Mouse (Mus musculus) urinary bladder, postnatal 10 days (tissue): Measurements from ENCODE around the gene Hira.
"Not testable (repeated sequence)": the region's sequence is repeated elsewhere in the genome, so short reads cannot be mapped to it uniquely, and the experiment has no call there.

Source experiments
- DNase-seq: peaks from one replicate; pipeline ENCODE4 v3.0.0; 2022; ENCODE audit warnings: low spot score

The Hira gene

DNA sequence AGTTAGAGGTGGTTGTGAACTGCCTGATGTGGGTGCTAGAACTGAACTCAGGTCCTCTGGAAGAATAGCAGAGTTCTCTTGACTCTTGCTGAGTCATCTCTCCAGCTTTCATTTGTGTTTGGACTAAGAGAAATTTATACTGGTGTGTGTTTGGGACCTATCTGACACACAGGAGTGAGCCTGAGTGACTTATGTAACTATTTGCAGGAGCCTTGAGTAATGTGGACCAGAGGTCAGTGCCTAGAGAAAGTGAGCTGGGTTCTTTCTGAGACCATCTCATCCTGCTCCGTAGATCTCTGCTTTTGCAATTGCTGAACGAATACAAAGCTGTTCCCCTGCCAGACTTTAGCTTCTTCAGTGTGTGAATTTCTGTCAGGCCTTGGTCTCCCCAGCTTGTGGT lies 44.9 kb downstream of the Hira start:
- no peak for DNase-seq

DNA sequence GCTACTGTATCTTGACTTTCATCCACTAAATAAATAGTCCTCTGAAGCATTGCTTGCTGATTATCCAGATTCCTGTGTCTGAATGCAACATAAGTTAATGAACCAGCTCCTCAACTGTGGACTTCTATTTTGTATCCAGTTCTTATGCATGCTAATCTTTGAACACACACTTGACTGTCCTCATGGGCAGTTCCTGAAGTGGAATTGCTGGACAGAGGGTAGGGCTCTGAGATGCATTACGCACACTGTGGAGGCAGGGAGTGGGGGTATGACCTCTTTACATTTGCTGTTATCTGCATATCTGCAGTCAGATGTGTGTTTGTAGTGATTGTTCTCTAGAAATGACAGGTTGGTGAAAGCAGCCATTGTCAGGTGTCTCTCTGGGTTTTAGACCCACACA lies 51.1 kb downstream of the Hira start:
- DNase-seq = no peak

DNA sequence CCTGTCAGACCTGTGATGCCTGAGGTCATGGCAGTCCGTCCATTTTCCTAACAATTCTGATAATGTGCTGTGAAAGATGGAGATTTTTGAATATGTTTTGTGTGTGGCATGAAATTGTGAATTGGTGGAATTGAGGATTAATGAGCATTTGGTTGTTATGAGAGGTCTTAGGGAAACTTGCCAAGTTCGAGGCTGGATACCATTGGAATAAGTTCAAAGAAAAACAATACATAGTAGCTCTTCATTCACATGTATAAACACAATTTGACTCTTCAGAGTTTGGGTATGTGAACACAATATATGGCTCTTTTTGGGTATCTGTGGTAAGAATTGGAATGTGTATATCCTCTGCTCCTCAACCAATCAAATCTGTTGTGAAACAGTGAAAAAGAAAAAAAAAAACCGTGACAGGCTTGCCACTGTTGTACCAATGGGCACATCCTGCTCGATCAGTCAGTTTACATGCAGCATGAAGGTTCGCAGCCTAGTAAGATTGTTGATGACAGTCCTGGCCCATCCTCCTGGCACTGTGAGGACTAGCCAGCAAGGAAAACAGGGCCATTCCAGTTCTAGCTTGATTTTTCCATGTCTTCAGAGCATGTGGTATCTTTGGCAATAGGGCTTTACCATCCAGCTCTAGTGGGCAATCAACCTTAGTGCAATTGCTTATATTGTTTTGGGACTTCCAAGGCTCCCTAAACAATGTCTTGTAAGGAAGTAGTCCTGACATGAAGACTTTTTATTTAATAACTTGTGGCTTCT lies 61.7 kb downstream of the Hira start:
- DNase-seq = no peak

DNA sequence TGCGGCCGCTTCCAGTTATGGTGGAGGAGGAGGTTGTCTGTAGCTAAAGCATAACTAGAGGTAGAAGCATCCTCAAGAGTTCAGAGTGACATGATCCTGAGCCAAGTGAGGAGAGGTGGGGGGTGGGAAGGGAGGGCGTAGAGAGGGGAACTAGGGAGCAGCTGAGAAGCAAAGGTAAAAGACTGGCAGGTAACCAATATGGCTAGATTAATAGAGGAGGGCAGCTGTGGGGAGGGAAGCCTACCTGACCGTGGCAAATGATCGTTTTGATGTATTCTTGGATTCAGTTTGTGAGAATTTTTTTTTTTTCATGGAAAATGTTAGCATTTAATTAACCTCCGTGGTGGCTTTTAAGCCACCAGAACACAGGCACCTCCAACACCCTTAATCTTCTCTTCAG lies 67.1 kb downstream of the Hira start:
- DNase-seq = no peak

DNA sequence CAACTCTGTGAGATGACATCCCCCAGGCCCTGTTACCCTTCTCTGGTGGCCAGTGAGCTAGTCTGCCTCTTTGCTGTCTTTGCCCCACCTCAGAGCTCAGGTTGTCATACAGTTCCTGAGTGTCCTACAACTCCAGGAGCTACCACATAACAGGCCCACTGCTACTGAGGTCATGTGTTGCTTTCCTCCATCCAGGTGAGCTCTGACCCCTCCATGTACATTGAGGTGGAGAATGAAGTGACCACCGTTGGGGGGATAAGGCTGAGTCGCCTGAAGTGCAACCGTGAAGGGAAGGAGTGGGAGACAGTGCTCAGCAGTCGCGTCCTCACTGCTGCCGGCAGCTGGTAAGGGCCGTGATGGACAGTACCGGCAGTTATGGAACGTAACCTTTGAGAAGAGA lies 72.1 kb downstream of the Hira start:
- no peak for DNase-seq

DNA sequence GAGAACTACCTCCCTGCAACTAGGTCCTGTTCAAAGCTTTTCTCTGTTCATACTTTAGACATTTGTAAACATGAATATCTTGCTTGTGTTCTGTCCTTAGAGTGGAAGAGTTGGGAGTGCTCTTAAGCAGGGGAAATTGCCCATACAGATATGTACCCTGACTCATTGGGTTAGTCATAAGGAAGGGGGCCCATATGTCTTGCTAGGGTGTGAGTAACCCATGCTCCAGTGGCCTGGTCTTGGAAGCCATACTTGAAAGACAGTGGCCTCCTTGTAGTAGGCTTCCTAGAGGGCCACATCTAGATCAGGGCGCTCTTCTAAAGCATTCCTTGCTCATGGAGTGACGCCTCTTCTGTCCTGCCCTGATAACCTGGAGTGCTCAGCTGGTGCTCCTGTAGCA lies 73.5 kb downstream of the Hira start:
- no peak for DNase-seq

DNA sequence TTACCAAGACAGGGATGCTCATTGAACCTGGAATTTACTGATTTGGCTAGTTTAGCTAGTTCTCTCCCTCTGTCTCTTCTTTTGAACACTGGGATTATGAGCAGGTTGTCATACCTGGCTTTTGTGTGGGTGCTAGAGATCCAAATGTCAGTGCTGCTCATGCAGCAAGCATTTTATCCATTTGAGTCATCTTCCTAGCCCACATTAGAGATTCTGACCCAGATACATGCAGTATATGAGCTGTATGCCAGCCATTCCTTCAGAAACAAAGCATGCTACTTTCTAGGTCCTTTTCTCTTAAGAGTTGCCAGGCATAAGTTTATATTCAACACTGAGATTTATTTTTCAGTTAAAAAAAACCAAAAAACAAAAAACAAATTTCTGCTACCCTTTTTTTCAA lies 76.0 kb downstream of the Hira start:
- DNase-seq = no peak

DNA sequence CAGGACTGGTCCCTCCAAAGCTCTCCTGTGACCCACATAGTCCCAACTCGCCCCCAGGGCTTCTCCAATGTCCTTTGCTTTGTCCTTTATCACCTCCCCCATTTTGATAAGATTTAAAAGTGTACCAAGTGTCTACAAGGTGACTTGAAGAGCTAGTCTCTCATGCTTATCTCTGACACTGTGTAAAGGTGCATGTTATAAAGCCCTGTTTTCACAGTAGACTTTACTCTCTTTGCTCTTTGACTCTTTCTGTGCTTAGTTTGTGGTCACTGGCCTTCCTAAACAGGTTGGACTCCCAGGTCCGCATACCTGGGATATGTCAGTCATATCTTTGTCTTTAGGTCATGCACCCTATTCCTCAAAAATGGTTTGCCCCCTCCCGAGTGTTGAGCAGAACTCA lies 78.2 kb downstream of the Hira start:
- DNase-seq = no peak

DNA sequence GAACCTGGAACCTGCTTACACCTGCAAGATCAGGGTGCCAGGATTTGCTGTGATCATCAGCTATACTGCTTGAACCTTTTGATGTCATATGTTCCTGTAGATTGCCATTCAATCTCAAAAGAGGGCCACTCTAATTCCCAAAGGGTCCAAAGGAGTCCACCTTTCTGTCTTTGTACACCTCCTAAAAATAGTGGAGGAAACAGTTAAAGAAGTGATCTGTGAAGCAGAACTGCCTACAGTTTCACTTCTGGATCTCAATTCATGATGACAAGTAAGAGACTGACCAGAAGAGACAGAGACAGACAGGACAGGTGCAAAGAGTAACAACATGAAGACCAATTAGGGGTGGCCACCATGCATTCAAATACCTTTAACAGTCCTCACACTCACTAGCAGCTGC lies 86.6 kb downstream of the Hira start:
- DNase-seq = no peak

DNA sequence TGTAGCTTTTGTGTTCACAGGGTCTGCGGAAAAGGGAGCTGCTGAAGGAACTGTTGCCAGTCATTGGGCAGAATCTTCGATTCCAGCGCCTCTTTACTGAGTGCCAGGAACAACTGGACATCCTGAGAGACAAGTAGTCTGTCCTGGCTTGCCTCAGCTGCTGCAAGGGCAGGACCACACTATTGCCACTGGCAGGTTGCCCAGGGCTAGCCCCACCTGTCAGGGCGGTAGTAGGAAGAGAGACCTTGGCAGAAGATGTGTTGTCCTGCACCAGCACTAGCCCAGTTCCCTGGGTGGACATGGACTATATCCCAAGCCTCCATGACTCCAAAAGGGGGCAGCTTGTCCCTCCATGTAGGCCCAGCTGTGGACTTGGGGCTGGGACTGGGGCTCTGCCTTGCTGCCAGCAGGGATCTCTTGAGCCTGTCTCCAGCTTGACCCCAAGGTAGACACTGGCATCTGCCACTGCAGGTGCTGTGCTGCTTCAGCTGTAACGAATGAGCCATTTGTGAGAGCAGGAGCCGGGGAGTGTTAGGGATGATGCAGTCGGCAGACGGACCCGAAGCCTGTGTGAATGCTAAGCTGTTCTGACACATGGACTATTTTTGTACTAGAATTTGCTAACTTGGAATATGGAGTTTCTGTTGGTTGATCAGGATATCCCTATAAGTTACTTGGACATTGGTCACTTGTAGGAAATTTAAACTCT lies 92.7 kb downstream of the Hira start:
- no peak for DNase-seq

DNA sequence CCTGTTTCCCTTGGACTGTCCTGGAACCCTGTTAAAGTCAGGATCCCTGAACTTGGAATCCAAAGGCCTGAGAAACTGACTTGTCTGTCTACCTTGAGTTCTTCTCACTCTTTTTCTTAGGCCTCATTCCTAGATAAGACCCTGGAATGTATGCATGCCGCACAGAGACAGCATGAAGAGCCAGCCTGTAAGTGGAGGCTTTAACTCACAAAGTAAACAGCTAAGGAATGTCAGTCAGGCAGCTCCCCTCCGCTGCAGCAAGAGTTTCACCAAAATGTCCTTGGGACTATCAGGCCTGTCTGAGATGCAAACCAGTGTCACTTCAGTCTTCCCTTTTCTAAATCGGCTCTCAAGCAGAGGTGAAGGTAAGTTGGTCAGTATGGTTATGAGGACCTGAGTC lies 94.0 kb downstream of the Hira start:
- DNase-seq = no peak

DNA sequence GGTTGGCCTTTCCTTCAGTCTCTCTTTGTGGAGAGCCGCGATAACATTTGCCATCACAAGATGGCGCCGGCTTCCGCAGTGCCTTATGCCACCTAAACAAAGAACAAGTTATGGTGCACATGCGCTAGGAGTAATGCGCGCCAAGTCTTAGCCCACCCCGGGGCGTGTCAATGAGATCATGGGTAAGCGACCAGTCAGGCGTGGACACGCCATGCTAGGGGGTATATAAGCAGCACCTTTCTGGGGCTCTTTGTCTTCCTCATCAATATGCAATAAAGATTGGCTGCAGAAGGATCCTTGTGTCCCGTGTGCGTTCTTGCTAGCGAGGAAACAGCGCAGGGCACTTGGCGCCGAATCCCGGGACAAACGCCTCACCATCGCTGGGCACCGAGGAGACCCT lies 98.8 kb downstream of the Hira start:
- not testable (repeated sequence) for DNase-seq

DNA sequence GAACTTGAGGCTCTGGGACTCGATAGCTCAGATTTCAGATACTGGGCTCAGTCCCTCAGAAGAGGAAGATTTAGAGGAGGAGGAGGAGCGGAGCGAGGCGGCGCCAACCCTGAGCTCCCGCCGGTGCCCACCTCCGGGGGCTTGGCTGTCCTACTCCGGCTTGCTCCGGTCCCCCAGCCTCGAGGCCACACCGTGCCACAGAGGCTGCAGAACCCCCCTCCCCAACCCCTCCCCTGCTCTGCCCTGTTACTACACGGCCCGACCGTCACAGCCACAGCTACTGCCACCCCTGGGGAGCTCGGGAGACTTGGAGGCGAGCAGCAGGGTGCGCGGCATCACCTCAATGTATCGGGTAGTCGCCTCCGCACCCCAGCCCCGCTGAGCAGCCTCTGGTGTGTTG lies 99.5 kb downstream of the Hira start:
- no peak for DNase-seq

DNA sequence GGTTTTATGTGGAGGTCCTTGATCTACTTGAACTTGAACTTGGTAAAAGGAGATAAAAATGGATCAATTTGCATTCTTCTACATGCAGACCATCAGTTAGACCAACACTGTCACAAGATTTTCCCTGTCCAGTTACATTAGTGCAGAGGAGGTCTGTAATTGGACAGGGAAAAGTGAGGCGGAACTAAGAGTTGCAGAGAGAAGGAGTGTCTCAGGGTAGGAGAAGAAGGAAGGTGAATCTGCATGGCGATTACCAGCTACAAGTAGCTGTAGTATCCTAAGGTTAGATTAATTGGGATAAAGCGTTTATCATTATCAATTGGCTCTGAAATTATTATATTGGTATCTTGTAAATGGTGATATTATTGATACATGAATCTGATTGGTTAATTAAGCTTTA lies 109.5 kb downstream of the Hira start:
- no peak for DNase-seq

DNA sequence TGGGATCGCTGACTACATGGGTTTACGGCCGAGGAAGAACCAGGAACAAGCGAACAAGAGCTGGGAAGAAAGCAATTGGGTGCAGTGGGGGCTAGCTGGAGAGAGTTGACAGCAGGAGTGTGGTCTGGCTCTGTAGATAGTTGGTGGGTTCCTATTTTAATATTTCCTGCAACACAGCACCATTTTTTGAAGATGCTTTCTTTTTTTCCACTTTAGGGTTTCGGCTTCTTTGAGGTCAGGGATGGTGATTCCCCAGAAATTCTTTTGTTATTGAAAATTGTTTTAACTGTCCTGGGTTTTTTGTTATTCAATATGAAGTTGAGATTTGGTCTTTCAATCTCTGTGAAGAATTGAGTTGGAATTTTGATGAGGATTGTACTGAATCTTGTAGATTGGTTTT lies 110.0 kb downstream of the Hira start:
- no peak for DNase-seq

DNA sequence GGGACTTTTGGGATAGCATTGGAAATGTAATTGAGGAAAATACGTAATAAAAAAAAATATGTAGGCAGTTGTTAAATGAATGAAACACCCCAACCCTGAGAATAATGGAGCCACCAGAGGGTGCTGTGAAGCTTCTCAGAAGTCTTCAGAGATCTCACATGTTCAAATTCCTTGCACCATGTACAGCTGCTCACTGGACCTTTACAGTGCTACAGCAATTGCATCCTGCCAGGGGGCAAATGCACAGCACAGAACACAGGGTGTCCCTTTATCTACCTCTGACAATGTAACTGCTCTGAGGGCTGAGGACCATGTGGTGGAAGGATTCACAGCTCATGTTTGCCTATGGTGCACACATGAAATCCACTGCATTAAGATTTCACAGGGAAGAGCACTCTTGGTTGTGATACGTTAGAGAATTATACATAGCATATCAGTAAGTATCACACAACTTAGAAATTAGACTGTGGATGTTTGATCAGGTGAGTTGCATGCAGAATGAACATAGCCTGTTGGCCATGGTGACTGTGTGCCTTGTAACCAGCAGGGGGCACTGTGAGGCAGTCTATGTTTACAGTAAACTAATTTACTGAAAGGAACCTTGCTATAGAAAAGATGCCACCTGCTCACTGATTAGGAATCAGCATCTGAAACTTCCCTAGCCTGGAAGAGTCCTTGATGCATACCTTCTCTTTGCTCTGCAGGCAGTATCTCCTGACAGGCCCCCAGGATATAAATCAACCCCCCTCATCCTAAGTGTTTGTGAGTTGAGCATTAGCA lies 126.0 kb downstream of the Hira start:
- not testable (repeated sequence) for DNase-seq

DNA sequence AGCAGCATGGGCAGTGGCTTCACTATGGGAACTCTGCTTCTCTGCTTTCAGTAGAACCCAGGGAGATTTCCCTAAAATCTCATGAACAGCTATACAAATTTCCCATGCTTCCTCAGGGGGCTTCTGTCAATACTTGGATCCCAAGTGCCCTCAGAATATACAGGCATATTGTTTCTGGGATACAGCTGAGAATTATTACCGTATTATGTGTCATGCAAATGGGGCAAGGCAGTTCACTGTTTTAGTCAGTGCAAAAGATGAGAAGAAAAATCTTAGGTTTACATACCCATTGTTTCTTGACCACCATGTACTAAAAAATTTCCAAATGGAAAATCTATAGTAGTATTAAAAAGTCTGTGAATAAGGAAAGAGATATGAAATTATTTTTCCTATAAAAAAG lies 126.9 kb downstream of the Hira start:
- DNase-seq = no peak

DNA sequence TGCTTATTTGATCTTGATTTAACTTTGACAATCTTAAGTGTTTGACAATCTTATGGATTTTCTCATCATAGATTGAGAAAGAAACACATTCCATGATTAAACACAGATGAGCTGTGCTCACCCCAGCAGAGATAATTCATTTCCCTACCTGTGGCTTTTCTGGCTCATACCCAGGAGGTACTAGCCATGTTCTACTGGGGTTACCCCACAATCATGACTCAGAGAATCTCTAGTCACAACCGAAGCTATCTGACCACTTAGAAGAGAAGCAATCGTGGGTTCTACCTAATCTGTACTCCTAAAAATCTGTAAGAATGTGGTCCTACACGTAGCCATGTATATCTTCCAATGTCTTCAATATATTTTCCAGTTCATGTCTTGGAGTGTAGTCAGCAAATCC lies 128.5 kb downstream of the Hira start:
- DNase-seq = no peak

DNA sequence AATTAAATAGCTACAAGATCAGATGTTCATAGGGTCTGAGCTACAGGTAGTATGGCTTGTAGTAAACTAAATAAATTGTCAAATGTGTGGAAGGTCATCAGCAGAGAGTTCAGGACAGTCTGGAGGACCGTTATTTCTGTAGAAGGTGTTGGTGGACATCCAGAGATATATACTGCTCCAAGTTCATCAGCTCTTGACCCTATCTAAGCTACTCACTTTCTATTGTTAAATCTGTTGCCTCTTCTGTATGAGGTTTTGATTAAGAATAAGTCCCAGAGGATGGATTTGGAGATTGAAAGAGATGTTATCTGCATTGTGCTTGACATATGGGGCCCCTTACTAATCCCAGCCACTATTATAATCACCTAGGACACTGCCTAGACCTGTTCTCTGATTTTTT lies 129.9 kb downstream of the Hira start:
- DNase-seq = no peak

DNA sequence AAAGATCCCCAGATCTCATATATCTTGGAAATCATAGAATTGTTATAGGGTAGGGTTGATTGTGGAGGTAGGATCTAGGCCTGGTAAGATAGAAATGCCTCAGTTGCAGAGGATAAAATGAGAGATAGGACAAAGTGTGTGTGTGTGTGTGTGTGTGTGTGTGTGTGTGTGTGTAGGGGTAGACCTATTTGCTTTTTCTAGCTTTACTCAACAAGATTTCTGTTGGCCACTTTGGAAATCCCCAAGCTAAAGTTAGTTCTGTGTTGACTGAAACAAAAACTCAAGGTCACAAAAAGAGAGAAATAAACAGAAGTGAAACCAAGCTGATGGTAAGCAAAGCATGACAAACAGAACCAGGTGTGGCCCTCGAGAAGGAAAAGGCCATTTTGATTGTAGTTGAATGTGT lies 130.4 kb downstream of the Hira start:
- not testable (repeated sequence) for DNase-seq

DNA sequence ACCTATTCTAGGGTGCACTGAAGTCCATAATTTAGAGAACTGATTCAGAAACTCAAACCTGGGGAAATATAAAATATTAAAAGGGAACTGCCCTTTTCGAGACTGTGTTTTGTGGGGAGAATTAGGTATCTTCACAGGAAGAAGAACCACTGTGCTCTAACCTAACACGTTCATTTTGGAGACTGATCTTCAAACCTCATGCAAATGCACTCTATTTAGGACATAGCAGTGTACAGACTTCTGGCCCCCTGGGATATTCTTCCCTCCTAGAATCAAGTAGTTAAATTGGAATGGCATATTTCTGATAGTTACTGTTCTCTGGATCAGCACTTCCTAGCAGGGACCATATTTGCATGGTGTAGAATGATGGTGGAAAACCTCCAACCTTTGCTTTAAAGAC lies 133.9 kb downstream of the Hira start:
- no peak for DNase-seq

DNA sequence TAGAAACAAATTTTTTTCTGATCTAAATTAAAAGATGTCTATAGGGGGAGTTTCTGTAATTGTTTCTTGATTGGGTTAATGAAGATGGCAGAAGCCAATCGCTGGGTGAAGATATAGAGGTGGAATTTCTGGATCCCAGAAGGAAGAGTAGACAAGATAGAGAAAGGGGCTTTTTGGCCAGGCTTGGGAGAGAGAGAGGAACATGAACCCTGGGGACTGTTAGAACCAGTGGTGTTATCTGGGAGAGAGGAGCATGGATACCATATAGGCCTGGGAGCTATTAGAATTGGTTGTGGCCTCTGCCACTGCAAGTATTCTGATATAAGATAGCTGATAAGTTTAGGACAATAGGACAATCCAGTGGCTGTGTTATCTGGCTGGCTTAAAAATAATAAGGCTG lies 136.7 kb downstream of the Hira start:
- DNase-seq = no peak

DNA sequence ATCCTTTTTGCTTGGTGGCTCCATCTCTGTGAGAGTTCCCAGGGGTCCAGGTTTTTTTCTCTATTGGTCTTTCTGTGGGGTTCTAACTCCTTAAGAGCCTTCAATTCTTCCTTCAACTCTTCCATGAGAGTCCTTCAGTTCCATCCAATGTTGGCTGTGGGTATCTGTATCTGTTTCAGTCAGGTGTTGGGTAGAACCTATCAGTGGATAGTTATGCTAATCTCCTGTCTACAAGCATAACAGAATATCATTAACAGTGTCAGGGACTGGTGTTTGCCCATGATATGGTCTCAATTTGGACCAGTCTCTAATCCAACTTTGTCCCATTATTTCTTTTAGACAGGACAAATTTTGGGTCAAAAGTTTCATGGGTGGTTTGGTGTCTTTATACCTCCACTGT lies 137.8 kb downstream of the Hira start:
- no peak for DNase-seq
